Mouse (Mus musculus) E14TG2a.4 (cell line): ENCODE results near the gene Cdk2ap1.
"Not testable (repeated sequence)": the region's sequence is repeated elsewhere in the genome, so short reads cannot be mapped to it uniquely, and the experiment has no call there.

Source experiments
- H3K27me3 ChIP-seq: 2 replicates; pipeline ENCODE4 v1.6.1; 2014; ENCODE audit warnings: low read length, control low read depth; ENCODE audit not compliant: insufficient read depth
- H3K36me3 ChIP-seq: 2 replicates; pipeline ENCODE4 v1.6.1; 2014; ENCODE audit warnings: low read length, control low read depth; ENCODE audit not compliant: insufficient read depth
- H3K4me1 ChIP-seq: replicated peaks from 2 replicates; pipeline ENCODE4 v1.6.1; 2014; ENCODE audit warnings: low read depth, low read length, control low read depth
- H3K4me3 ChIP-seq: replicated peaks from 2 replicates; pipeline ENCODE4 v1.5.1; 2014; ENCODE audit warnings: mild to moderate bottlenecking, low read length
- H3K9me3 ChIP-seq: 2 replicates; pipeline ENCODE4 v1.6.1; 2014; ENCODE audit warnings: low read length, control low read depth
- CTCF ChIP-seq: conservative IDR thresholded peaks from 2 replicates; pipeline ENCODE4 v1.5.1; 2014; ENCODE audit warnings: low read length
- NANOG ChIP-seq: IDR thresholded peaks from 2 replicates; pipeline ENCODE4 v1.6.1; 2014; ENCODE audit warnings: borderline replicate concordance, low read length, mixed read lengths
- POU5F1 ChIP-seq: IDR thresholded peaks from 2 replicates; pipeline ENCODE4 v1.6.1; 2014; ENCODE audit warnings: low read length, borderline replicate concordance

Gene Cdk2ap1

GRCm38 (mm10) chr5:124362982-124363381 is at the start of gene Cdk2ap1:
Gene Cdk2ap1, minus strand, starts transcription at chr5:124363082.
- not testable (repeated sequence) for H3K36me3 ChIP-seq, H3K27me3 ChIP-seq, H3K4me3 ChIP-seq, H3K9me3 ChIP-seq
- H3K4me1 ChIP-seq: peaks cover 16% of the 10 kb centered on the region

- Histone ChIP-seq H3K9me3 (no peaks in the 10 kb centered on the region), H3K36me3 (peaks cover 88% of the 10 kb centered on the region), H3K27me3 (no peaks in the 10 kb centered on the region), H3K4me3 (no peak overlapping the region), H3K4me1 (peaks cover 22% of the 10 kb centered on the region)
- TF ChIP-seq POU5F1 (no peak), CTCF (no peak), NANOG (no peak)
These were observed 49.3 kb upstream of the Cdk2ap1 start for GRCm38 (mm10) chr5:124412163-124412562.

- no peaks in the 10 kb centered on the region for H3K9me3 ChIP-seq
- TF ChIP-seq POU5F1 (no peak), CTCF (peak; percentile 32)
- peaks cover 92% of the 10 kb centered on the region for H3K36me3 ChIP-seq
These were observed 47.9 kb upstream of the Cdk2ap1 start for GRCm38 (mm10) chr5:124410808-124411207.

GRCm38 (mm10) chr5:124393726-124394125 is 30.8 kb upstream of the Cdk2ap1 start:
- Histone ChIP-seq H3K27me3 (no peaks in the 10 kb centered on the region), H3K36me3 (peaks cover 100% of the 10 kb centered on the region), H3K4me1 (no peaks in the 10 kb centered on the region), H3K9me3 (no peaks in the 10 kb centered on the region), H3K4me3 (no peak overlapping the region)
- no peak for TF ChIP-seq CTCF
- TF ChIP-seq NANOG: no peak
- no peak for TF ChIP-seq POU5F1

More at GRCm38 (mm10) chr5:124410808-124411207, 47.9 kb upstream of the Cdk2ap1 start:
- peaks cover 15% of the 10 kb centered on the region for H3K4me1 ChIP-seq
- no peak overlapping the region for H3K4me3 ChIP-seq
- H3K27me3 ChIP-seq: no peaks in the 10 kb centered on the region

- no peak for TF ChIP-seq POU5F1
- TF ChIP-seq NANOG: no peak
- no peak for TF ChIP-seq CTCF
- no peaks in the 10 kb centered on the region for H3K4me1 ChIP-seq
- no peaks in the 10 kb centered on the region for H3K27me3 ChIP-seq
- no peak overlapping the region for H3K4me3 ChIP-seq
- no peaks in the 10 kb centered on the region for H3K9me3 ChIP-seq
- H3K36me3 ChIP-seq: peaks cover 99% of the 10 kb centered on the region
These were observed 29.5 kb upstream of the Cdk2ap1 start for GRCm38 (mm10) chr5:124392412-124392811.

- Histone ChIP-seq H3K9me3 (no peaks in the 10 kb centered on the region), H3K36me3 (peaks cover 96% of the 10 kb centered on the region), H3K27me3 (no peaks in the 10 kb centered on the region), H3K4me3 (no peak overlapping the region), H3K4me1 (no peaks in the 10 kb centered on the region)
- TF ChIP-seq POU5F1 (no peak), CTCF (peak; percentile 41)
These were observed 25.1 kb upstream of the Cdk2ap1 start for GRCm38 (mm10) chr5:124387932-124388331.

GRCm38 (mm10) chr5:124380121-124380520 is 17.2 kb upstream of the Cdk2ap1 start:
- Histone ChIP-seq H3K4me1 (no peaks in the 10 kb centered on the region), H3K9me3 (no peaks in the 10 kb centered on the region), H3K27me3 (no peaks in the 10 kb centered on the region), H3K36me3 (peaks cover 97% of the 10 kb centered on the region), H3K4me3 (no peak overlapping the region)
- TF ChIP-seq CTCF: no peak
- no peak for TF ChIP-seq NANOG
- TF ChIP-seq POU5F1: no peak

GRCm38 (mm10) chr5:124377149-124377548 is 14.3 kb upstream of the Cdk2ap1 start:
- Histone ChIP-seq H3K27me3 (no peaks in the 10 kb centered on the region), H3K9me3 (no peaks in the 10 kb centered on the region), H3K36me3 (peaks cover 97% of the 10 kb centered on the region), H3K4me1 (no peaks in the 10 kb centered on the region), H3K4me3 (no peak overlapping the region)
- TF ChIP-seq NANOG (no peak), CTCF (no peak), POU5F1 (no peak)

- H3K9me3 ChIP-seq: no peaks in the 10 kb centered on the region
- TF ChIP-seq POU5F1 (no peak), CTCF (no peak), NANOG (no peak)
- 0 out of 2 replicates have a peak, but pooled peaks cover 5% of the 10 kb centered on the region for H3K4me1 ChIP-seq
- H3K36me3 ChIP-seq: peaks cover 97% of the 10 kb centered on the region
- H3K4me3 ChIP-seq: no peak overlapping the region
- H3K27me3 ChIP-seq: no peaks in the 10 kb centered on the region
These were observed 13.5 kb upstream of the Cdk2ap1 start for GRCm38 (mm10) chr5:124376401-124376800.
